Mouse (Mus musculus): ENCODE measurements around the gene Tnrc6b. TPM values are rescaled to one million over a fixed set of nuclear protein-coding genes. Genes with fewer than 3 reads are reported as not detected.

Gene Tnrc6b
- polyA plus RNA-seq, 1 experiment from 2014 or later = 6.5 TPM

DNA sequence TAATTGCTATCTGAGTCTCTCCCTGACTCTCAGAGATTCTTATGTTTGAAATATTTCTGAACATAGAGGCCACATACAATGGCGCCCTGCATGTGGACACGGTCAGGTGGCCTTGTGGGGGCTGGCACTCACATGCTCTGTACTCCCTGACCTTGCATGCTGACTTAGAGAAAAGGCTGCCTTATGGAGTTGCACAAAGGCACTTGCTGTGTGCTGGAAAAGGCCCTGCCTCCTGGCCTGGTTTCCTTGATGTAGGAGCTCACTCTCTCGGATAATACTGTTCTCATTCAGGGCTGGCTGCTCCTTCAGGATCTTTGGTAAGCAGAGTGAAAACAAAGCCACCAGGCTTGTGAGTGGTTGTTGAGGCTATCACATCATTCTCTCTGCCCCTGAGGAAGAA, 27.1 kb upstream of the Tnrc6b start:
- Histone ChIP-seq H3K27ac (ENCODE audit: low read depth, low read length) (no peak overlapping the region), H3K9ac (ENCODE audit: low read depth, low read length) (no peak overlapping the region), H3K4me2 (replicated peaks; ENCODE audit: low read depth) (no peak overlapping the region), H3K36me3 (ENCODE audit: control insufficient read depth, insufficient read depth) (no peaks in the 10 kb centered on the region), H3K27me3 (replicated peaks; ENCODE audit: control insufficient read depth, insufficient read depth, low read length) (no peaks in the 10 kb centered on the region), H3K4me3 (ENCODE audit: low read depth, low read length) (no peak overlapping the region), H3K9me3 (ENCODE audit: control insufficient read depth) (no peaks in the 10 kb centered on the region), H3K4me1 (replicated peaks; ENCODE audit: control insufficient read depth, insufficient read depth, low read length) (peaks cover 42% of the 10 kb centered on the region)
- no peak for TF ChIP-seq CTCF (IDR thresholded peaks at IDR 0.05; ENCODE audit: low read depth)
- ATAC-seq = no peak
- 74% methylated on average over 3 of the region's 3 CpGs for WGBS

- H3K9me3 ChIP-seq (ENCODE audit: control insufficient read depth) = no peaks in the 10 kb centered on the region
- 49% methylated on average over 8 of the region's 8 CpGs for WGBS
- no peak overlapping the region for H3K4me2 ChIP-seq (replicated peaks; ENCODE audit: low read depth)
- H3K36me3 ChIP-seq (ENCODE audit: control insufficient read depth, insufficient read depth) = no peaks in the 10 kb centered on the region
- H3K27ac ChIP-seq (ENCODE audit: low read depth, low read length) = no peak overlapping the region
- TF ChIP-seq CTCF (IDR thresholded peaks at IDR 0.05; ENCODE audit: low read depth) = no peak
- no peak overlapping the region for H3K9ac ChIP-seq (ENCODE audit: low read depth, low read length)
- H3K4me1 ChIP-seq (replicated peaks; ENCODE audit: control insufficient read depth, insufficient read depth, low read length) = peaks cover 36% of the 10 kb centered on the region; the same call in 1 of the 2 replicates
- no peak overlapping the region for H3K4me3 ChIP-seq (ENCODE audit: low read depth, low read length)
- ATAC-seq = no peak
- H3K27me3 ChIP-seq (replicated peaks; ENCODE audit: control insufficient read depth, insufficient read depth, low read length) = no peaks in the 10 kb centered on the region
Measured at GRCm38 (mm10) chr15:80684786-80685602, 26.1 kb upstream of the Tnrc6b start.

- 69% methylated on average over 7 of the region's 7 CpGs for WGBS
- H3K36me3 ChIP-seq (ENCODE audit: control insufficient read depth, insufficient read depth) = no peaks in the 10 kb centered on the region
- H3K9ac ChIP-seq (ENCODE audit: low read depth, low read length) = no peak overlapping the region
- H3K27me3 ChIP-seq (replicated peaks; ENCODE audit: control insufficient read depth, insufficient read depth, low read length) = no peaks in the 10 kb centered on the region
- no peak overlapping the region for H3K4me2 ChIP-seq (replicated peaks; ENCODE audit: low read depth)
- peaks cover 33% of the 10 kb centered on the region; the same call in 1 of the 2 replicates for H3K4me1 ChIP-seq (replicated peaks; ENCODE audit: control insufficient read depth, insufficient read depth, low read length)
- no peak overlapping the region for H3K4me3 ChIP-seq (ENCODE audit: low read depth, low read length)
- H3K9me3 ChIP-seq (ENCODE audit: control insufficient read depth) = no peaks in the 10 kb centered on the region
- ATAC-seq = no peak
- no peak for TF ChIP-seq CTCF (IDR thresholded peaks at IDR 0.05; ENCODE audit: low read depth)
- no peak overlapping the region for H3K27ac ChIP-seq (ENCODE audit: low read depth, low read length)
Measured at GRCm38 (mm10) chr15:80685603-80685895, 25.6 kb upstream of the Tnrc6b start.

GRCm38 (mm10) chr15:80688536-80688935, 22.6 kb upstream of the Tnrc6b start:
- Histone ChIP-seq H3K9ac (ENCODE audit: low read depth, low read length) (no peak overlapping the region), H3K9me3 (ENCODE audit: control insufficient read depth) (no peaks in the 10 kb centered on the region), H3K27me3 (replicated peaks; ENCODE audit: control insufficient read depth, insufficient read depth, low read length) (no peaks in the 10 kb centered on the region), H3K4me1 (replicated peaks; ENCODE audit: control insufficient read depth, insufficient read depth, low read length) (0 out of 2 replicates have a peak, but pooled peaks cover 7% of the 10 kb centered on the region), H3K4me2 (replicated peaks; ENCODE audit: low read depth) (no peak overlapping the region), H3K4me3 (ENCODE audit: low read depth, low read length) (no peak overlapping the region), H3K27ac (ENCODE audit: low read depth, low read length) (no peak overlapping the region), H3K36me3 (ENCODE audit: control insufficient read depth, insufficient read depth) (peaks cover 20% of the 10 kb centered on the region; the same call in 1 of the 2 replicates)
- no peak for TF ChIP-seq CTCF (IDR thresholded peaks at IDR 0.05; ENCODE audit: low read depth)
- 41% methylated on average over 7 of the region's 7 CpGs for WGBS
- ATAC-seq = peak; percentile 64

- TF ChIP-seq CTCF (IDR thresholded peaks at IDR 0.05; ENCODE audit: low read depth) = no peak
- Histone ChIP-seq H3K4me3 (ENCODE audit: low read depth, low read length) (no peak overlapping the region), H3K4me1 (replicated peaks; ENCODE audit: control insufficient read depth, insufficient read depth, low read length) (0 out of 2 replicates have a peak, but pooled peaks cover 2% of the 10 kb centered on the region), H3K4me2 (replicated peaks; ENCODE audit: low read depth) (no peak overlapping the region), H3K9ac (ENCODE audit: low read depth, low read length) (no peak overlapping the region), H3K9me3 (ENCODE audit: control insufficient read depth) (no peaks in the 10 kb centered on the region), H3K27ac (ENCODE audit: low read depth, low read length) (no peak overlapping the region), H3K27me3 (replicated peaks; ENCODE audit: control insufficient read depth, insufficient read depth, low read length) (no peaks in the 10 kb centered on the region), H3K36me3 (ENCODE audit: control insufficient read depth, insufficient read depth) (peaks cover 21% of the 10 kb centered on the region; the same call in 1 of the 2 replicates)
- no peak for ATAC-seq
- 68% methylated on average over 3 of the region's 3 CpGs for WGBS
Measured at GRCm38 (mm10) chr15:80693492-80693891, 17.6 kb upstream of the Tnrc6b start.

DNA sequence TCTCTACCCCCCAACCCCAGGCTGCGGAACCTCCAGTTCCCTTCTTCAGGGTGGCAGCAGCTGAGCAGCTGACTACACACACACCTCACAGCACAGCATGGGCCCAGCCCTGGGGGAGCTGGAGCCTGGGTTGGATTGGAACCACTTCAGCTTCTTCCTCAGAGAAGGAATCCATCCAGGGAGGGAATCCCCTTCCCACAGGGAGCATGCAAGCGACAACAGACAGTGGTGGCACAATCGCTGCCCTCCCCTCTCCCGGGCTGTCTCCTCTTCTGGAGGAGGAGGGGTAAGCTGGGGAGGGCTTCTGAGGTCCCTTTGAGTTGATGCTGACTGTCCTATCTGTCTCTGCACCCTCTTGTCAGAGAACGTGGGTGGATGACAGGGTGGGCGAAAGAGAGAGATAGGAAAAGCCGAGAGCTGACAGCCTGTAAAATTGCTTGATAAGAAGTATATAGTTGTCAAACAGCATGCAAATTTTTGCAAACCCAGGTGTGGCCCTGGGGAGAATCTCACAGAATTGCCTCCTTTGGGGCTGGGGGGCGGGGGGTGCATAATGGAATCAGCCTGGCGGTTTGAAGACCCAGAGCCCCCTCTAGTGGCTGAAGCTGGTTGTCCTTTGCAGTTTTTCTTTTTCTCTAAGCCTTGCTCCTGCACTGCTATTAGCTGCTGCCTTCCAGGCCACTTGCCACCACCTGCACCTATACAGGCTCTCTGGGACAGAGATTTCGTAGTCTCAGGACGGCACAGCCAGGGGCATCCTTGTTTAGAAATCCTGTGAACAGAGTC, 16.8 kb upstream of the Tnrc6b start:
- Histone ChIP-seq H3K9me3 (ENCODE audit: control insufficient read depth) (no peaks in the 10 kb centered on the region), H3K27ac (ENCODE audit: low read depth, low read length) (no peak overlapping the region), H3K4me2 (replicated peaks; ENCODE audit: low read depth) (no peak overlapping the region), H3K4me1 (replicated peaks; ENCODE audit: control insufficient read depth, insufficient read depth, low read length) (no peaks in the 10 kb centered on the region), H3K27me3 (replicated peaks; ENCODE audit: control insufficient read depth, insufficient read depth, low read length) (no peaks in the 10 kb centered on the region), H3K36me3 (ENCODE audit: control insufficient read depth, insufficient read depth) (peaks cover 26% of the 10 kb centered on the region), H3K4me3 (ENCODE audit: low read depth, low read length) (no peak overlapping the region), H3K9ac (ENCODE audit: low read depth, low read length) (no peak overlapping the region)
- no peak for ATAC-seq
- WGBS = 43% methylated on average over 11 of the region's 11 CpGs
- peak; percentile 88 for TF ChIP-seq CTCF (IDR thresholded peaks at IDR 0.05; ENCODE audit: low read depth)

Measured in intestine, postnatal 0 days (tissue).